ENCODE assay signal across 14 mouse cellular contexts in genomic region chr2:76016890-76017289, GRCm38 (mm10). TPM values are rescaled to one million over a fixed set of nuclear protein-coding genes. Genes with fewer than 3 reads are reported as not detected.
DNase-seq lines count a peak whose midpoint lies in the region; ATAC-seq lines count a peak whose summit lies in the region.
"Had no signal": no experiment of that assay in that cellular context is flagged by ENCODE, and none has a peak within 500 bp of the region (broad histone marks: within the 10 kb centered on the region; RNA-seq: fewer than 3 reads in every experiment).

No protein-coding gene starts in this region.

- H3K4me1 ChIP-seq in embryonic facial prominence, embryonic 10.5 days: peaks cover 12% of the 10 kb centered on the region
- no peaks in the 10 kb centered on the region for H3K4me1 ChIP-seq in hindbrain, embryonic 11.5 days (replicated peaks; ENCODE audit: control insufficient read depth, insufficient read depth, low read length)
- peaks cover 17% of the 10 kb centered on the region for H3K4me1 ChIP-seq in midbrain, embryonic 15.5 days

- peak; percentile 38 to 59 for DNase-seq in cerebellum, postnatal 10 days
- no peak for DNase-seq in cerebellum, adult 18-20 months
- DNase-seq in embryonic facial prominence, embryonic 10.5 days (ENCODE audit: low spot score): peak; percentile 49
- peak; percentile 40 for DNase-seq in hindbrain, embryonic 11.5 days (ENCODE audit: low spot score)
- DNase-seq in heart, postnatal 36 days: no peak
- DNase-seq in layer of hippocampus, postnatal 25 days (ENCODE audit: extremely low spot score in 1 of 2, low spot score in 1 of 2): no peak
- no peak for DNase-seq in cerebellum, adult 9-10 months
- DNase-seq: cerebellum, adult 8-10 months; thymus, postnatal 25 days had no signal

- H3K27ac ChIP-seq in embryonic facial prominence, embryonic 10.5 days (replicated peaks): peak overlapping the region; percentile 36; the same call in 1 of the 2 replicates
- no peak overlapping the region for H3K27ac ChIP-seq in hindbrain, embryonic 11.5 days (ENCODE audit: low read depth, low read length)
- peak overlapping the region; percentile 62 for H3K27ac ChIP-seq in midbrain, embryonic 15.5 days
- H3K27ac ChIP-seq: neural tube, embryonic 13.5 days had no signal

- H3K4me2 ChIP-seq in hindbrain, embryonic 11.5 days (replicated peaks; ENCODE audit: low read depth, low read length): no peak overlapping the region
- H3K4me2 ChIP-seq in midbrain, embryonic 15.5 days: no peak overlapping the region
- H3K4me2 ChIP-seq: heart, embryonic 12.5 days; neural tube, embryonic 13.5 days had no signal

- H3K27me3 ChIP-seq in embryonic facial prominence, embryonic 10.5 days (replicated peaks; ENCODE audit: low read depth, poor library complexity, severe bottlenecking): no peaks in the 10 kb centered on the region
- H3K27me3 ChIP-seq in hindbrain, embryonic 11.5 days (ENCODE audit: control insufficient read depth, insufficient read depth, low read length): no peaks in the 10 kb centered on the region
- no peaks in the 10 kb centered on the region for H3K27me3 ChIP-seq in midbrain, embryonic 15.5 days (replicated peaks)
- H3K27me3 ChIP-seq: heart, embryonic 12.5 days; neural tube, embryonic 13.5 days had no signal

- no peaks in the 10 kb centered on the region for H3K36me3 ChIP-seq in embryonic facial prominence, embryonic 10.5 days (replicated peaks)
- no peaks in the 10 kb centered on the region for H3K36me3 ChIP-seq in hindbrain, embryonic 11.5 days (ENCODE audit: control insufficient read depth, insufficient read depth, low read length)
- no peaks in the 10 kb centered on the region for H3K36me3 ChIP-seq in midbrain, embryonic 15.5 days (replicated peaks)
- H3K36me3 ChIP-seq: heart, embryonic 12.5 days; neural tube, embryonic 13.5 days had no signal

- 7% methylated on average over 7 of the region's 7 CpGs for WGBS in embryonic facial prominence, embryonic 10.5 days
- 8% methylated on average over 7 of the region's 7 CpGs for WGBS in hindbrain, embryonic 11.5 days
- WGBS in midbrain, embryonic 15.5 days: 3% methylated on average over 7 of the region's 7 CpGs

- no peak overlapping the region for H3K4me3 ChIP-seq in embryonic facial prominence, embryonic 10.5 days
- no peak overlapping the region for H3K4me3 ChIP-seq in hindbrain, embryonic 11.5 days (ENCODE audit: low read depth, low read length)
- H3K4me3 ChIP-seq in midbrain, embryonic 15.5 days: no peak overlapping the region
- H3K4me3 ChIP-seq: heart, embryonic 12.5 days; neural tube, embryonic 13.5 days had no signal

- no peak overlapping the region for H3K9ac ChIP-seq in hindbrain, embryonic 11.5 days (ENCODE audit: low read depth, low read length)
- no peak overlapping the region for H3K9ac ChIP-seq in midbrain, embryonic 15.5 days
- H3K9ac ChIP-seq: heart, embryonic 12.5 days; neural tube, embryonic 13.5 days had no signal

- intact Hi-C loops in heart, postnatal 36 days (cut with DNase I): no loop called here

- ATAC-seq in hindbrain, embryonic 11.5 days (ENCODE audit: low FRiP score): no peak
- peak; percentile 77 for ATAC-seq in midbrain, embryonic 15.5 days (replicated peaks)
- ATAC-seq: intestine, postnatal 0 days had no signal

- H3K9me3 ChIP-seq in embryonic facial prominence, embryonic 10.5 days: no peaks in the 10 kb centered on the region
- H3K9me3 ChIP-seq in hindbrain, embryonic 11.5 days (ENCODE audit: control insufficient read depth, low read length): no peaks in the 10 kb centered on the region
- H3K9me3 ChIP-seq in midbrain, embryonic 15.5 days: no peaks in the 10 kb centered on the region
- H3K9me3 ChIP-seq: heart, embryonic 12.5 days; neural tube, embryonic 13.5 days had no signal

RNA-seq across cellular contexts. Expression of gene Ttc30a1, which starts 35.1 kb away (rescaled TPM):
- 11.5 and 11.7 TPM in 2 replicates for polyA plus RNA-seq in embryonic facial prominence, embryonic 10.5 days (2016; fragmentation: Nextera tagmentation; extraction: Ambion mirVana)
- 9.2 and 12.1 TPM in 2 replicates for polyA plus RNA-seq in hindbrain, embryonic 11.5 days (2014; fragmentation: Nextera tagmentation; extraction: Ambion mirVana)
- polyA plus RNA-seq in midbrain, embryonic 15.5 days (2015; fragmentation: Nextera tagmentation; extraction: Ambion mirVana): 8.3 and 9.2 TPM in 2 replicates
- total RNA-seq in heart, postnatal 36 days (2021): 1 to 10 TPM; 2.9 to 3.9 TPM
- total RNA-seq in layer of hippocampus, postnatal 25 days (2021): 1 to 10 TPM; 3.1 to 3.2 TPM
- total RNA-seq: MEL had no signal

RNA-seq across cellular contexts. Expression of gene Ttc30a2, which starts 38.9 kb away (rescaled TPM):
- 0.23 and 0.65 TPM in 2 replicates for polyA plus RNA-seq in embryonic facial prominence, embryonic 10.5 days (2016; fragmentation: Nextera tagmentation; extraction: Ambion mirVana)
- 0.86 and 1.2 TPM in 2 replicates for polyA plus RNA-seq in hindbrain, embryonic 11.5 days (2014; fragmentation: Nextera tagmentation; extraction: Ambion mirVana)
- 0.68 and 0.75 TPM in 2 replicates for polyA plus RNA-seq in midbrain, embryonic 15.5 days (2015; fragmentation: Nextera tagmentation; extraction: Ambion mirVana)
- 1 to 10 TPM; 2.2 to 2.8 TPM for total RNA-seq in heart, postnatal 36 days (2021)
- total RNA-seq in layer of hippocampus, postnatal 25 days (2021): under 1 TPM in 1 of 2 experiments, not detected in 1; 0.27 TPM
- total RNA-seq: MEL had no signal

Comparison
In these comparisons a context has a peak if more than half of its experiments do, and no peak if none do; other contexts are left out.
1. DNase-seq: peak in cerebellum, postnatal 10 days (2 of 2), embryonic facial prominence, embryonic 10.5 days (single experiment) and hindbrain, embryonic 11.5 days (single experiment); none in cerebellum, adult 18-20 months (0 of 2), heart, postnatal 36 days (0 of 2), layer of hippocampus, postnatal 25 days (0 of 2) and cerebellum, adult 9-10 months (single experiment).